ENCODE assay signal across 8 mouse cellular contexts in the genomic region with DNA sequence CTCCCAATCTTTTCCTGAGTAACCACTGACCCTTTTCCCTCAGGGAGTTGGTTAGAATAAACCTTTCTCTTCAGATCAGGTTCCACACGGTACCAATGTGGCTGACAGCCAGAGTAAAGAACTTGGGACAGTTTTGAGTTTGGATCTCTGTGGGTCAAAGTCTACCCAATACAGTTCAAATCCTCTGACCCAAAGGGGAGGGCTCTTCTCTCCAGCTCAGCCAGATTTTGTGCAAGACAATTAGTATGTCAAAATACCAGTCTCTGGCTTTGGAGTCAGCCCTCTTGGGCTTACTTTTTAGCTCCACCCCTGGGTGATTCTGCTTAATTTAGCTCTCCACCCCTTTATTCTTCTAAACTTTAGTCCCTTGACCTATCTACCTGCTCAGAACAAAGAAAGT. TPM values are rescaled to one million over a fixed set of nuclear protein-coding genes. Genes with fewer than 3 reads are reported as not detected.
DNase-seq lines count a peak whose midpoint lies in the region; ATAC-seq and TF ChIP-seq lines count a peak whose summit lies in the region.

No protein-coding gene starts in this region.

- H3K27me3 ChIP-seq in MEL (ENCODE audit: control insufficient read depth in 1 of 2, insufficient read depth in 2 of 2, low read length in 2 of 2) = no peaks in the 10 kb centered on the region
- H3K27me3 ChIP-seq in hindbrain, embryonic 10.5 days (ENCODE audit: insufficient read depth, poor library complexity, severe bottlenecking) = no peaks in the 10 kb centered on the region
- H3K27me3 ChIP-seq in liver, embryonic 12.5 days (replicated peaks) = no peaks in the 10 kb centered on the region; the same call in 1 of the 2 replicates

- no peak for TF ChIP-seq POLR2A in MEL (IDR thresholded peaks at IDR 0.05; ENCODE audit: control insufficient read depth in 1 of 2, insufficient read depth in 1 of 2, low read depth in 1 of 2, low read length in 2 of 2, poor library complexity in 1 of 2)
- no peak for TF ChIP-seq POLR2A in olfactory bulb, adult 2 months (IDR thresholded peaks at IDR 0.05; ENCODE audit: insufficient read depth, low read depth, low read length)

- H3K4me2 ChIP-seq in liver, embryonic 12.5 days = peak overlapping the region; percentile 86

- H3K9ac ChIP-seq in MEL (ENCODE audit: control insufficient read depth, low read depth, low read length, poor library complexity, severe bottlenecking) = peak overlapping the region; percentile 70
- peak overlapping the region; percentile 97 for H3K9ac ChIP-seq in liver, embryonic 12.5 days

- no peak for TF ChIP-seq CTCF in MEL (IDR thresholded peaks at IDR 0.05 in 2 of 3, conservative IDR thresholded peaks at IDR 0.05 in 1 of 3; ENCODE audit: control insufficient read depth in 1 of 3, insufficient read depth in 1 of 3, low read depth in 2 of 3, low read length in 3 of 3, poor library complexity in 1 of 3, severe bottlenecking in 1 of 3)
- no peak for TF ChIP-seq CTCF in olfactory bulb, adult 2 months (IDR thresholded peaks at IDR 0.05; ENCODE audit: insufficient read depth, low read depth, low read length)

- no peak for ATAC-seq in liver, embryonic 12.5 days

- H3K4me3 ChIP-seq in MEL (ENCODE audit: control insufficient read depth in 1 of 2, insufficient read depth in 1 of 2, low read depth in 2 of 2, low read length in 2 of 2) = peak overlapping the region; percentile 61 to 75
- H3K4me3 ChIP-seq in hindbrain, embryonic 10.5 days = peak overlapping the region; percentile 88
- H3K4me3 ChIP-seq in liver, embryonic 12.5 days = peak overlapping the region; percentile 96
- H3K4me3 ChIP-seq in olfactory bulb, adult 2 months (ENCODE audit: insufficient read depth, low read depth, low read length) = no peak overlapping the region

- H3K4me1 ChIP-seq in MEL (ENCODE audit: control insufficient read depth in 1 of 2, insufficient read depth in 2 of 2, low read length in 2 of 2) = peaks cover 6 to 12% of the 10 kb centered on the region in 2 experiments
- H3K4me1 ChIP-seq in hindbrain, embryonic 10.5 days (replicated peaks) = peaks cover 47% of the 10 kb centered on the region
- H3K4me1 ChIP-seq in liver, embryonic 12.5 days = peaks cover 39% of the 10 kb centered on the region
- peaks cover 23% of the 10 kb centered on the region for H3K4me1 ChIP-seq in olfactory bulb, adult 2 months (ENCODE audit: control insufficient read depth, insufficient read depth, low read length)

- peak overlapping the region; percentile 54 for H3K27ac ChIP-seq in MEL (ENCODE audit: control insufficient read depth, low read depth, low read length)
- peak overlapping the region; percentile 95 for H3K27ac ChIP-seq in hindbrain, embryonic 10.5 days
- peak overlapping the region; percentile 91 for H3K27ac ChIP-seq in liver, embryonic 12.5 days
- H3K27ac ChIP-seq in olfactory bulb, adult 2 months (ENCODE audit: insufficient read depth, low read depth, low read length) = peak overlapping the region; percentile 6; the same call in 1 of the 2 replicates

- no peak for TF ChIP-seq RAD21 in MEL (IDR thresholded peaks at IDR 0.05; ENCODE audit: low read depth, low read length)

- peak; percentile 65 for DNase-seq in cerebellum, adult 11-12 months
- DNase-seq in cerebellum, postnatal 36 days = no peak
- no peak for DNase-seq in MEL (ENCODE audit: low read depth, low spot score)
- DNase-seq in hindbrain, embryonic 10.5 days (ENCODE audit: low spot score) = no peak
- DNase-seq in thymus, postnatal 10 days (ENCODE audit: low spot score in 2 of 2) = no peak
- DNase-seq in frontal cortex, adult 2 months (ENCODE audit: extremely low spot score in 1 of 2, low spot score in 1 of 2) = no peak

- H3K9me3 ChIP-seq in MEL (replicated peaks; ENCODE audit: insufficient read depth, low read length) = no peaks in the 10 kb centered on the region
- H3K9me3 ChIP-seq in hindbrain, embryonic 10.5 days = 0 out of 2 replicates have a peak, but pooled peaks cover 3% of the 10 kb centered on the region
- no peaks in the 10 kb centered on the region for H3K9me3 ChIP-seq in liver, embryonic 12.5 days (replicated peaks)

- WGBS in hindbrain, embryonic 10.5 days = 39% methylated on average over 1 of the region's 1 CpGs
- 68% methylated on average over 1 of the region's 1 CpGs for WGBS in liver, embryonic 12.5 days (ENCODE audit: insufficient replicate concordance)
- 55% methylated on average over 1 of the region's 1 CpGs for WGBS in olfactory bulb, adult 2 months

- TF ChIP-seq EP300 in MEL (IDR thresholded peaks at IDR 0.05; ENCODE audit: low read depth in 1 of 2, low read length in 2 of 2) = no peak

- H3K36me3 ChIP-seq in MEL (ENCODE audit: control insufficient read depth in 1 of 2, insufficient read depth in 2 of 2, low read length in 2 of 2) = peaks cover 2 to 5% of the 10 kb centered on the region in 2 experiments; a peak in 2 of 4 replicates
- H3K36me3 ChIP-seq in hindbrain, embryonic 10.5 days = peaks cover 29% of the 10 kb centered on the region
- peaks cover 26% of the 10 kb centered on the region for H3K36me3 ChIP-seq in liver, embryonic 12.5 days

- H3K79me2 ChIP-seq in MEL (ENCODE audit: control insufficient read depth, insufficient read depth, low read length, poor library complexity) = peaks cover 14% of the 10 kb centered on the region

TF ChIP-seq in MEL, 35 proteins besides CTCF, POLR2A, EP300 and RAD21 (continues in another document):
- TF ChIP-seq POLR2AphosphoS5 (IDR thresholded peaks at IDR 0.05; ENCODE audit: borderline replicate concordance, low read depth, low read length) (no peak), UBTF (IDR thresholded peaks at IDR 0.05; ENCODE audit: borderline replicate concordance, insufficient read depth, low read depth, low read length) (no peak), USF2 (IDR thresholded peaks at IDR 0.05; ENCODE audit: borderline replicate concordance in 1 of 2, insufficient read depth in 1 of 2, low read depth in 1 of 2, low read length in 2 of 2) (no peak), GABPA (IDR thresholded peaks at IDR 0.05; ENCODE audit: low read depth, low read length) (no peak), TAL1 (IDR thresholded peaks at IDR 0.05; ENCODE audit: low read length) (no peak), CHD2 (IDR thresholded peaks at IDR 0.05; ENCODE audit: low read length) (no peak), MAZ (IDR thresholded peaks at IDR 0.05; ENCODE audit: low read depth, low read length) (no peak), ETS1 (IDR thresholded peaks at IDR 0.05; ENCODE audit: low read depth, low read length) (no peak), MYC (IDR thresholded peaks at IDR 0.05; ENCODE audit: low read depth, low read length) (no peak), TBP (IDR thresholded peaks at IDR 0.05; ENCODE audit: low read depth, low read length) (no peak)

RNA-seq across cellular contexts. Expression of gene Mlf2, which starts 1.0 kb away (rescaled TPM):
- 133 and 154 TPM in 2 replicates for total RNA-seq in MEL (2012; rRNA removed)
- polyA plus RNA-seq in MEL (2012; ENCODE audit: insufficient read depth in 1 of 2, insufficient read length in 2 of 2, low read depth in 1 of 2, low replicate concordance in 2 of 2, missing spikeins in 1 of 2) = 100 to 1,000 TPM in 1 of 2 experiments, not detected in 1; 340 TPM
- 417 and 499 TPM in 2 replicates for polyA plus RNA-seq in hindbrain, embryonic 10.5 days (2016; fragmentation: Nextera tagmentation; extraction: Ambion mirVana)
- 178 and 187 TPM in 2 replicates for polyA plus RNA-seq in liver, embryonic 12.5 days (2016; fragmentation: Nextera tagmentation; extraction: Ambion mirVana)
- not detected in 2 replicates for polyA plus RNA-seq in olfactory bulb, adult 2 months (2012; ENCODE audit: insufficient read depth, insufficient read length, low replicate concordance, missing spikeins)
- polyA plus RNA-seq in frontal cortex, adult 2 months (2012; rRNA removed) = 689 and 754 TPM in 2 replicates

RNA-seq across cellular contexts. Expression of gene Ptms, which starts 10.3 kb away (rescaled TPM):
- total RNA-seq in MEL (2012; rRNA removed) = 19.8 and 31.8 TPM in 2 replicates
- 100 to 1,000 TPM in 1 of 2 experiments, not detected in 1; 177 TPM for polyA plus RNA-seq in MEL (2012; ENCODE audit: insufficient read depth in 1 of 2, insufficient read length in 2 of 2, low read depth in 1 of 2, low replicate concordance in 2 of 2, missing spikeins in 1 of 2)
- polyA plus RNA-seq in hindbrain, embryonic 10.5 days (2016; fragmentation: Nextera tagmentation; extraction: Ambion mirVana) = 271 and 416 TPM in 2 replicates
- 64.5 and 66.7 TPM in 2 replicates for polyA plus RNA-seq in liver, embryonic 12.5 days (2016; fragmentation: Nextera tagmentation; extraction: Ambion mirVana)
- not detected in 2 replicates for polyA plus RNA-seq in olfactory bulb, adult 2 months (2012; ENCODE audit: insufficient read depth, insufficient read length, low replicate concordance, missing spikeins)
- polyA plus RNA-seq in frontal cortex, adult 2 months (2012; rRNA removed) = 1,541 and 1,645 TPM in 2 replicates

RNA-seq across cellular contexts. Expression of gene Lag3, which starts 18.7 kb away (rescaled TPM):
- total RNA-seq in MEL (2012; rRNA removed) = 0.16 and 0.35 TPM in 2 replicates
- polyA plus RNA-seq in MEL (2012; ENCODE audit: insufficient read depth in 1 of 2, insufficient read length in 2 of 2, low read depth in 1 of 2, low replicate concordance in 2 of 2, missing spikeins in 1 of 2) = 1 to 10 TPM in 1 of 2 experiments, not detected in 1; 1.3 TPM
- polyA plus RNA-seq in hindbrain, embryonic 10.5 days (2016; fragmentation: Nextera tagmentation; extraction: Ambion mirVana) = 1.1 and 1.3 TPM in 2 replicates
- 0.32 and 0.33 TPM in 2 replicates for polyA plus RNA-seq in liver, embryonic 12.5 days (2016; fragmentation: Nextera tagmentation; extraction: Ambion mirVana)
- polyA plus RNA-seq in olfactory bulb, adult 2 months (2012; ENCODE audit: insufficient read depth, insufficient read length, low replicate concordance, missing spikeins) = not detected in 2 replicates
- polyA plus RNA-seq in frontal cortex, adult 2 months (2012; rRNA removed) = 5.9 and 6.0 TPM in 2 replicates

RNA-seq across cellular contexts. Expression of gene Cops7a, which starts 35.1 kb away (rescaled TPM):
- total RNA-seq in MEL (2012; rRNA removed) = 75.1 and 85.0 TPM in 2 replicates
- 100 to 1,000 TPM in 1 of 2 experiments, not detected in 1; 150 TPM for polyA plus RNA-seq in MEL (2012; ENCODE audit: insufficient read depth in 1 of 2, insufficient read length in 2 of 2, low read depth in 1 of 2, low replicate concordance in 2 of 2, missing spikeins in 1 of 2)
- polyA plus RNA-seq in hindbrain, embryonic 10.5 days (2016; fragmentation: Nextera tagmentation; extraction: Ambion mirVana) = 130 and 138 TPM in 2 replicates
- polyA plus RNA-seq in liver, embryonic 12.5 days (2016; fragmentation: Nextera tagmentation; extraction: Ambion mirVana) = 88.7 and 95.2 TPM in 2 replicates
- polyA plus RNA-seq in olfactory bulb, adult 2 months (2012; ENCODE audit: insufficient read depth, insufficient read length, low replicate concordance, missing spikeins) = 255 TPM in 1 of 2 replicates, not detected in the other
- 261 and 265 TPM in 2 replicates for polyA plus RNA-seq in frontal cortex, adult 2 months (2012; rRNA removed)

RNA-seq across cellular contexts. Expression of gene Cd4, which starts 42.2 kb away (rescaled TPM):
- not detected in 2 replicates for total RNA-seq in MEL (2012; rRNA removed)
- polyA plus RNA-seq in MEL (2012; ENCODE audit: insufficient read depth in 1 of 2, insufficient read length in 2 of 2, low read depth in 1 of 2, low replicate concordance in 2 of 2, missing spikeins in 1 of 2) = not detected
- polyA plus RNA-seq in hindbrain, embryonic 10.5 days (2016; fragmentation: Nextera tagmentation; extraction: Ambion mirVana) = not detected in 2 replicates
- 0.05 and 0.07 TPM in 2 replicates for polyA plus RNA-seq in liver, embryonic 12.5 days (2016; fragmentation: Nextera tagmentation; extraction: Ambion mirVana)
- 395 and 682 TPM in 2 replicates for polyA plus RNA-seq in olfactory bulb, adult 2 months (2012; ENCODE audit: insufficient read depth, insufficient read length, low replicate concordance, missing spikeins)
- 0.64 and 1.3 TPM in 2 replicates for polyA plus RNA-seq in frontal cortex, adult 2 months (2012; rRNA removed)

Comparison
In these comparisons a context has a peak if more than half of its experiments do, and no peak if none do; other contexts are left out.
1. H3K27ac ChIP-seq: peak in every context shown above with its lines; median percentile 95 in hindbrain, embryonic 10.5 days; 91 in liver, embryonic 12.5 days; 54 in MEL; 6 in olfactory bulb, adult 2 months.